Mouse (Mus musculus): ENCODE measurements around the gene Slf2. TPM values are rescaled to one million over a fixed set of nuclear protein-coding genes. Genes with fewer than 3 reads are reported as not detected.

Slf2 gene
- total RNA-seq, 2 experiments from 2014 or later: 37.2 to 41.8 TPM

- intact Hi-C loops (cut with DNase I): no loop called here
- Histone ChIP-seq H3K27ac (no peak overlapping the region), H3K4me3 (no peak overlapping the region)
- no peak for DNase-seq (ENCODE audit: extremely low spot score in 1 of 2, low spot score in 2 of 2)
- no peak for TF ChIP-seq CTCF (IDR thresholded peaks at IDR 0.05)
Measured at GRCm38 (mm10) chr19:44959633-44960032, 28.7 kb downstream of the Slf2 start.

- peak; percentile 25 for TF ChIP-seq CTCF (IDR thresholded peaks at IDR 0.05)
- no peak for DNase-seq (ENCODE audit: extremely low spot score in 1 of 2, low spot score in 2 of 2)
- intact Hi-C loops (cut with DNase I): no loop called here
- Histone ChIP-seq H3K27ac (no peak overlapping the region), H3K4me3 (no peak overlapping the region)
Measured at GRCm38 (mm10) chr19:44965978-44966377, 35.0 kb downstream of the Slf2 start.

- H3K27ac ChIP-seq: no peak overlapping the region
- intact Hi-C loops (cut with DNase I): no loop called here
- no peak for DNase-seq (ENCODE audit: extremely low spot score in 1 of 2, low spot score in 2 of 2)
- no peak for TF ChIP-seq CTCF (IDR thresholded peaks at IDR 0.05)
- no peak overlapping the region for H3K4me3 ChIP-seq
Measured at GRCm38 (mm10) chr19:44968329-44968728, 37.4 kb downstream of the Slf2 start.

GRCm38 (mm10) chr19:44976636-44977035, 45.7 kb downstream of the Slf2 start:
- no peak for TF ChIP-seq CTCF (IDR thresholded peaks at IDR 0.05)
- Histone ChIP-seq H3K27ac (no peak overlapping the region), H3K4me3 (no peak overlapping the region)
- intact Hi-C loops (cut with DNase I): loop anchor here (5.0 kb wide), 1 partner anchor 34 kb away; no protein-coding TSS in a partner anchor
- DNase-seq (ENCODE audit: extremely low spot score in 1 of 2, low spot score in 2 of 2): no peak

- no peak for DNase-seq (ENCODE audit: extremely low spot score in 1 of 2, low spot score in 2 of 2)
- TF ChIP-seq CTCF (IDR thresholded peaks at IDR 0.05): no peak
- intact Hi-C loops (cut with DNase I): loop anchor here (5.0 kb wide), 1 partner anchor 35 kb away; no protein-coding TSS in a partner anchor
- Histone ChIP-seq H3K27ac (no peak overlapping the region), H3K4me3 (no peak overlapping the region)
Measured at GRCm38 (mm10) chr19:44977148-44977547, 46.2 kb downstream of the Slf2 start.

- no peak for TF ChIP-seq CTCF (IDR thresholded peaks at IDR 0.05)
- Histone ChIP-seq H3K27ac (no peak overlapping the region), H3K4me3 (no peak overlapping the region)
- intact Hi-C loops (cut with DNase I): no loop called here
- no peak for DNase-seq (ENCODE audit: extremely low spot score in 1 of 2, low spot score in 2 of 2)
Measured at GRCm38 (mm10) chr19:44980787-44981186, 49.8 kb downstream of the Slf2 start.

- intact Hi-C loops (cut with DNase I): no loop called here
- H3K27ac ChIP-seq: no peak overlapping the region
- no peak overlapping the region for H3K4me3 ChIP-seq
- no peak for DNase-seq (ENCODE audit: extremely low spot score in 1 of 2, low spot score in 2 of 2)
- no peak for TF ChIP-seq CTCF (IDR thresholded peaks at IDR 0.05)
Measured at GRCm38 (mm10) chr19:44982477-44983115, 51.6 kb downstream of the Slf2 start.

GRCm38 (mm10) chr19:44983366-44983765, 52.4 kb downstream of the Slf2 start:
- Histone ChIP-seq H3K27ac (no peak overlapping the region), H3K4me3 (no peak overlapping the region)
- DNase-seq (ENCODE audit: extremely low spot score in 1 of 2, low spot score in 2 of 2): no peak
- no peak for TF ChIP-seq CTCF (IDR thresholded peaks at IDR 0.05)
- intact Hi-C loops (cut with DNase I): no loop called here

- TF ChIP-seq CTCF (IDR thresholded peaks at IDR 0.05): no peak
- H3K27ac ChIP-seq: no peak overlapping the region
- intact Hi-C loops (cut with DNase I): no loop called here
- no peak overlapping the region for H3K4me3 ChIP-seq
- no peak for DNase-seq (ENCODE audit: extremely low spot score in 1 of 2, low spot score in 2 of 2)
Measured at GRCm38 (mm10) chr19:44984420-44984819, 53.5 kb downstream of the Slf2 start.

GRCm38 (mm10) chr19:44985159-44985988, 54.4 kb downstream of the Slf2 start:
- H3K27ac ChIP-seq: no peak overlapping the region
- no peak overlapping the region for H3K4me3 ChIP-seq
- TF ChIP-seq CTCF (IDR thresholded peaks at IDR 0.05): no peak
- no peak for DNase-seq (ENCODE audit: extremely low spot score in 1 of 2, low spot score in 2 of 2)
- intact Hi-C loops (cut with DNase I): no loop called here

- DNase-seq (ENCODE audit: extremely low spot score in 1 of 2, low spot score in 2 of 2): no peak
- no peak for TF ChIP-seq CTCF (IDR thresholded peaks at IDR 0.05)
Measured at GRCm38 (mm10) chr19:44987004-44987403, 56.1 kb downstream of the Slf2 start.

GRCm38 (mm10) chr19:44987851-44988250, 56.9 kb downstream of the Slf2 start:
- Histone ChIP-seq H3K4me3 (no peak overlapping the region), H3K27ac (no peak overlapping the region)
- peak in 1 of 2 experiments; percentile 46 for DNase-seq (ENCODE audit: extremely low spot score in 1 of 2, low spot score in 2 of 2)
- TF ChIP-seq CTCF (IDR thresholded peaks at IDR 0.05): no peak
- intact Hi-C loops (cut with DNase I): loop anchor here (2.0 kb wide), 1 partner anchor 29 kb away; no protein-coding TSS in a partner anchor

More at GRCm38 (mm10) chr19:44987004-44987403, 56.1 kb downstream of the Slf2 start:
- no peak overlapping the region for H3K4me3 ChIP-seq
- intact Hi-C loops (cut with DNase I): no loop called here
- no peak overlapping the region for H3K27ac ChIP-seq

Data from left cerebral cortex, adult 2 months (tissue).